24 mouse cellular contexts compared by ENCODE assay signal in the genomic region with DNA sequence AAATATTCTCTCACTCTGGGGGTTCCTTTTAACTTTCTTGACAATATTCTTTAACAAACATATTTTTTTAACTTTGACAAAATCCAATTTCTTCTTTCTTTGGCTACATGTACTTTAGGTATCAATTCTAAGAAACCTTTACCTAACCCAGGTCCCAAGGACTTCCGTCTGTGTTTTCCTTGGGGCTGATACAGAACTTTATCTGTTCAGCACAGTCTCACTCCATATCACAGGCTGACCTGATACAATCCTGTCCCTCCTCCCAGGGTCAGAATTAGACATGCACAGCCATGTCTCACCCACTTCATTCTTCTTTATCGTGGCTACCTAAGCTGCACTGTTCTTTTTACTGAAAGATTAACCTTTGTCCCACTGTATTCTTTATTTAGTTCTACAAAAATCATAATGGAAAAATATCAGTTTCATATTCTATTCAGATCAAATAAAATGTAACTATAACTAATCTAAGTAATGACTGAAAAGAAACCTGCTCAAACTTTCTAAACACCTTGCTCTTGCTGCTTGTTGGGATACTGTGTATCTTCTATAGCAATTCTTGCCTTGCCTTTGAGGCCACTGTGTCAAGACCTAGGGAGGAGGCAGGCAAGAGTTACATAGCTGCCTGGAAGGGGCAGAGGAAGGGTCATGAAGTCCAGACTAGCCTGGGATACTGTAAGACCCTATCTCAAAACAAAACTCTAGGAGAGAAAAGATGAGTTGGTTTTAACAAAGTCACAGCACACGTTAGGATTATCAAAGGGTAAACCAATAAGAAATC. TPM values are rescaled to one million over a fixed set of nuclear protein-coding genes. Genes with fewer than 3 reads are reported as not detected.
DNase-seq lines count a peak whose midpoint lies in the region; ATAC-seq and TF ChIP-seq lines count a peak whose summit lies in the region.
"Had no signal": no experiment of that assay in that cellular context is flagged by ENCODE, and none has a peak within 500 bp of the region (broad histone marks: within the 10 kb centered on the region; RNA-seq: fewer than 3 reads in every experiment).

No protein-coding gene starts in this region.

- H3K27ac ChIP-seq in intestine, embryonic 16.5 days (ENCODE audit: low read length) = no peak overlapping the region
- H3K27ac ChIP-seq in intestine, postnatal 0 days (ENCODE audit: low read depth, low read length) = no peak overlapping the region
- H3K27ac ChIP-seq in liver, embryonic 13.5 days = peak overlapping the region; percentile 90
- H3K27ac ChIP-seq: embryonic facial prominence, embryonic 10.5 days; forebrain, embryonic 12.5 days; heart, adult 2 months; intestine, embryonic 15.5 days; kidney, embryonic 15.5 days; lung, embryonic 15.5 days; midbrain, embryonic 15.5 days; neural tube, embryonic 13.5 days had no signal

- TF ChIP-seq CTCF in intestine, postnatal 0 days (IDR thresholded peaks at IDR 0.05; ENCODE audit: low read depth) = no peak

- DNase-seq in liver, embryonic 13.5 days = peak; percentile 65
- no peak for DNase-seq in left cerebral cortex, adult 11 months (ENCODE audit: low spot score)
- no peak for DNase-seq in heart, adult 18-20 months
- no peak for DNase-seq in layer of hippocampus, adult 18-20 months (ENCODE audit: low spot score in 2 of 2)
- DNase-seq: adrenal gland, postnatal 36 days; cerebellum, adult 8-10 months; gastrocnemius, postnatal 25 days; heart, adult 2 months; kidney, postnatal 36 days; lung, postnatal 36 days; retina, postnatal 1 day had no signal

- ATAC-seq in intestine, embryonic 16.5 days = peak; percentile 61
- no peak for ATAC-seq in intestine, postnatal 0 days
- ATAC-seq in erythroblast, adult 5-6 weeks (replicated peaks; ENCODE audit: low FRiP score, poor library complexity, severe bottlenecking) = peak; percentile 66; the same call in 1 of the 2 replicates
- ATAC-seq in liver, embryonic 13.5 days (ENCODE audit: low read depth) = peak; percentile 100
- peak; percentile 92 for ATAC-seq in megakaryocyte-erythroid progenitor cell, adult 5-6 weeks (replicated peaks; ENCODE audit: low FRiP score, low TSS enrichment, poor library complexity, severe bottlenecking)
- ATAC-seq: hindbrain, embryonic 16.5 days; intestine, embryonic 15.5 days; midbrain, embryonic 15.5 days had no signal

- H3K27me3 ChIP-seq in intestine, embryonic 16.5 days (replicated peaks; ENCODE audit: control insufficient read depth, insufficient read depth, low read length) = no peaks in the 10 kb centered on the region
- no peaks in the 10 kb centered on the region for H3K27me3 ChIP-seq in intestine, postnatal 0 days (replicated peaks; ENCODE audit: control insufficient read depth, insufficient read depth, low read length)
- no peaks in the 10 kb centered on the region for H3K27me3 ChIP-seq in liver, embryonic 13.5 days
- H3K27me3 ChIP-seq: forebrain, embryonic 12.5 days; intestine, embryonic 15.5 days; kidney, embryonic 15.5 days; lung, embryonic 15.5 days; midbrain, embryonic 15.5 days; neural tube, embryonic 13.5 days had no signal

- H3K4me3 ChIP-seq in intestine, embryonic 16.5 days (ENCODE audit: low read length) = no peak overlapping the region
- no peak overlapping the region for H3K4me3 ChIP-seq in intestine, postnatal 0 days (ENCODE audit: low read depth, low read length)
- H3K4me3 ChIP-seq in liver, embryonic 13.5 days (replicated peaks) = no peak overlapping the region
- H3K4me3 ChIP-seq: embryonic facial prominence, embryonic 10.5 days; forebrain, embryonic 12.5 days; heart, adult 2 months; intestine, embryonic 15.5 days; kidney, embryonic 15.5 days; lung, embryonic 15.5 days; midbrain, embryonic 15.5 days; myocyte; neural tube, embryonic 13.5 days had no signal

- H3K4me2 ChIP-seq in intestine, embryonic 16.5 days (ENCODE audit: low read depth, low read length) = no peak overlapping the region
- H3K4me2 ChIP-seq in intestine, postnatal 0 days (replicated peaks; ENCODE audit: low read depth) = no peak overlapping the region
- H3K4me2 ChIP-seq in liver, embryonic 13.5 days = peak overlapping the region; percentile 51
- H3K4me2 ChIP-seq: forebrain, embryonic 12.5 days; intestine, embryonic 15.5 days; kidney, embryonic 15.5 days; lung, embryonic 15.5 days; midbrain, embryonic 15.5 days; neural tube, embryonic 13.5 days had no signal

- no peak overlapping the region for H3K9ac ChIP-seq in intestine, embryonic 16.5 days (ENCODE audit: low read depth, low read length)
- H3K9ac ChIP-seq in intestine, postnatal 0 days (ENCODE audit: low read depth, low read length) = no peak overlapping the region
- peak overlapping the region; percentile 50; the same call in 1 of the 2 replicates for H3K9ac ChIP-seq in liver, embryonic 13.5 days
- H3K9ac ChIP-seq: forebrain, embryonic 12.5 days; intestine, embryonic 15.5 days; kidney, embryonic 15.5 days; lung, embryonic 15.5 days; midbrain, embryonic 15.5 days; neural tube, embryonic 13.5 days had no signal

- H3K9me3 ChIP-seq in intestine, embryonic 16.5 days (ENCODE audit: control insufficient read depth, low read length) = no peaks in the 10 kb centered on the region
- H3K9me3 ChIP-seq in intestine, postnatal 0 days (ENCODE audit: control insufficient read depth) = no peaks in the 10 kb centered on the region
- no peaks in the 10 kb centered on the region for H3K9me3 ChIP-seq in liver, embryonic 13.5 days (replicated peaks)
- H3K9me3 ChIP-seq: embryonic facial prominence, embryonic 10.5 days; forebrain, embryonic 12.5 days; intestine, embryonic 15.5 days; kidney, embryonic 15.5 days; lung, embryonic 15.5 days; midbrain, embryonic 15.5 days; neural tube, embryonic 13.5 days had no signal

- 87% methylated on average over 3 of the region's 3 CpGs for WGBS in intestine, embryonic 16.5 days
- 77% methylated on average over 3 of the region's 3 CpGs for WGBS in intestine, postnatal 0 days
- 27% methylated on average over 3 of the region's 3 CpGs for WGBS in liver, embryonic 13.5 days (ENCODE audit: insufficient replicate concordance)

- H3K36me3 ChIP-seq in intestine, embryonic 16.5 days (ENCODE audit: control insufficient read depth, insufficient read depth, low read length) = peaks cover 23% of the 10 kb centered on the region
- peaks cover 77% of the 10 kb centered on the region for H3K36me3 ChIP-seq in intestine, postnatal 0 days (ENCODE audit: control insufficient read depth, insufficient read depth)
- peaks cover 84% of the 10 kb centered on the region for H3K36me3 ChIP-seq in liver, embryonic 13.5 days

- no peaks in the 10 kb centered on the region for H3K4me1 ChIP-seq in intestine, embryonic 16.5 days (ENCODE audit: control insufficient read depth, insufficient read depth, low read length)
- no peaks in the 10 kb centered on the region for H3K4me1 ChIP-seq in intestine, postnatal 0 days (replicated peaks; ENCODE audit: control insufficient read depth, insufficient read depth, low read length)
- peaks cover 37% of the 10 kb centered on the region for H3K4me1 ChIP-seq in liver, embryonic 13.5 days (replicated peaks)
- H3K4me1 ChIP-seq: embryonic facial prominence, embryonic 10.5 days; forebrain, embryonic 12.5 days; intestine, embryonic 15.5 days; kidney, embryonic 15.5 days; lung, embryonic 15.5 days; midbrain, embryonic 15.5 days; neural tube, embryonic 13.5 days had no signal

RNA-seq across cellular contexts. Expression of gene Lrtm2, which starts 30.5 kb away (rescaled TPM):
- 0.32 and 0.38 TPM in 2 replicates for polyA plus RNA-seq in intestine, embryonic 16.5 days (2015; fragmentation: Nextera tagmentation; extraction: Ambion mirVana)
- 0.04 TPM in 2 replicates for polyA plus RNA-seq in intestine, postnatal 0 days (2015; fragmentation: Nextera tagmentation; extraction: Ambion mirVana)
- total RNA-seq in erythroblast, adult 5-6 weeks (2015; ENCODE audit: low replicate concordance) = not detected in 2 replicates
- not detected in 2 replicates for total RNA-seq in erythroblast, adult 5-6 weeks (2017; ENCODE audit: low replicate concordance)
- 0.03 TPM in 1 of 2 replicates, not detected in the other for polyA plus RNA-seq in liver, embryonic 13.5 days (2015; fragmentation: Nextera tagmentation; extraction: Ambion mirVana)
- total RNA-seq in megakaryocyte-erythroid progenitor cell, adult 5-6 weeks (2014; fragmentation: Nextera tagmentation) = not detected in 2 replicates
- total RNA-seq in megakaryocyte-erythroid progenitor cell, adult 5-6 weeks (2017) = 0.38 TPM in 1 of 2 replicates, not detected in the other
- under 1 TPM; 0.08 to 0.10 TPM for total RNA-seq in heart, adult 18-20 months (2021)
- 10 to 100 TPM; 44.3 to 47.4 TPM for total RNA-seq in layer of hippocampus, adult 18-20 months (2021)

RNA-seq across cellular contexts. Expression of gene Adipor2, which starts 56.4 kb away (rescaled TPM):
- polyA plus RNA-seq in intestine, embryonic 16.5 days (2015; fragmentation: Nextera tagmentation; extraction: Ambion mirVana) = 127 and 148 TPM in 2 replicates
- polyA plus RNA-seq in intestine, postnatal 0 days (2015; fragmentation: Nextera tagmentation; extraction: Ambion mirVana) = 106 and 124 TPM in 2 replicates
- 29.2 and 29.7 TPM in 2 replicates for total RNA-seq in erythroblast, adult 5-6 weeks (2015; ENCODE audit: low replicate concordance)
- 35.7 and 40.3 TPM in 2 replicates for total RNA-seq in erythroblast, adult 5-6 weeks (2017; ENCODE audit: low replicate concordance)
- polyA plus RNA-seq in liver, embryonic 13.5 days (2015; fragmentation: Nextera tagmentation; extraction: Ambion mirVana) = 33.3 and 38.6 TPM in 2 replicates
- total RNA-seq in megakaryocyte-erythroid progenitor cell, adult 5-6 weeks (2014; fragmentation: Nextera tagmentation) = 34.1 and 37.1 TPM in 2 replicates
- total RNA-seq in megakaryocyte-erythroid progenitor cell, adult 5-6 weeks (2017) = 65.9 and 73.1 TPM in 2 replicates
- 10 to 100 TPM; 71.4 to 86.5 TPM for total RNA-seq in heart, adult 18-20 months (2021)
- 10 to 100 TPM; 47.1 to 50.6 TPM for total RNA-seq in layer of hippocampus, adult 18-20 months (2021)

Comparison
In these comparisons a context has a peak if more than half of its experiments do, and no peak if none do; other contexts are left out.
1. RNA of gene Lrtm2, which starts 30.5 kb away (total RNA-seq): 44.3 to 47.4 TPM in layer of hippocampus, adult 18-20 months; 0.38 TPM in megakaryocyte-erythroid progenitor cell, adult 5-6 weeks, 0.08 to 0.10 TPM in heart, adult 18-20 months and not detected in erythroblast, adult 5-6 weeks; every median in the first group is over 10 times any median in the second.